Mouse (Mus musculus): ENCODE data around the gene Paqr4.

- no peak for TF ChIP-seq CTCF (IDR thresholded peaks at IDR 0.05; ENCODE audit: low read depth)
- TF ChIP-seq EP300 (IDR thresholded peaks at IDR 0.05; ENCODE audit: low read depth): no peak
These were observed 29.8 kb upstream of the Paqr4 start for GRCm38 (mm10) chr17:23770493-23770892.

Measured in heart, postnatal 0 days (tissue).